Mouse (Mus musculus): ENCODE measurements around the gene Wscd2. TPM values are rescaled to one million over a fixed set of nuclear protein-coding genes. Genes with fewer than 3 reads are reported as not detected.
A peak's percentile ranks its signal among the peaks of the same experiment; 100 is the strongest.

The Wscd2 gene
- polyA plus RNA-seq, 1 experiment from 2014 or later = 1.5 TPM

GRCm38 (mm10) chr5:113490467-113491260, 531 bp downstream of the Wscd2 start:
- H3K36me3 ChIP-seq (ENCODE audit: control insufficient read depth, insufficient read depth) = no peaks in the 10 kb centered on the region
- 2% methylated on average over 63 of the region's 63 CpGs for WGBS
- ATAC-seq (replicated peaks; ENCODE audit: extremely low read depth, insufficient read depth, low FRiP score) = peak; percentile 63; the same call in 1 of the 2 replicates
- peaks cover 13% of the 10 kb centered on the region for H3K4me1 ChIP-seq (ENCODE audit: control insufficient read depth, insufficient read depth, low read length)
- peak overlapping the region; percentile 88 for H3K4me2 ChIP-seq (ENCODE audit: low read depth, low read length)
- H3K4me3 ChIP-seq (ENCODE audit: low read length) = peak overlapping the region; percentile 61
- peak overlapping the region; percentile 79 for H3K9ac ChIP-seq (ENCODE audit: low read length)
- H3K27ac ChIP-seq (ENCODE audit: low read length) = no peak overlapping the region
- H3K27me3 ChIP-seq (ENCODE audit: control insufficient read depth, insufficient read depth, low read length) = peaks cover 31% of the 10 kb centered on the region
- no peaks in the 10 kb centered on the region for H3K9me3 ChIP-seq (replicated peaks; ENCODE audit: control insufficient read depth, low read length)

- ATAC-seq (replicated peaks; ENCODE audit: extremely low read depth, insufficient read depth, low FRiP score) = no peak
- Histone ChIP-seq H3K27ac (ENCODE audit: low read length) (no peak overlapping the region), H3K4me2 (ENCODE audit: low read depth, low read length) (peak overlapping the region; percentile 88; the same call in 1 of the 2 replicates), H3K27me3 (ENCODE audit: control insufficient read depth, insufficient read depth, low read length) (peaks cover 31% of the 10 kb centered on the region), H3K4me1 (ENCODE audit: control insufficient read depth, insufficient read depth, low read length) (peaks cover 13% of the 10 kb centered on the region), H3K9me3 (replicated peaks; ENCODE audit: control insufficient read depth, low read length) (no peaks in the 10 kb centered on the region), H3K4me3 (ENCODE audit: low read length) (peak overlapping the region; percentile 61), H3K9ac (ENCODE audit: low read length) (peak overlapping the region; percentile 79; the same call in 1 of the 2 replicates), H3K36me3 (ENCODE audit: control insufficient read depth, insufficient read depth) (no peaks in the 10 kb centered on the region)
- 59% methylated on average over 4 of the region's 4 CpGs for WGBS
Measured at GRCm38 (mm10) chr5:113491552-113491951, 1.4 kb downstream of the Wscd2 start.

- 85% methylated on average over 3 of the region's 3 CpGs for WGBS
- H3K9me3 ChIP-seq (replicated peaks; ENCODE audit: control insufficient read depth, low read length) = no peaks in the 10 kb centered on the region
- H3K4me1 ChIP-seq (ENCODE audit: control insufficient read depth, insufficient read depth, low read length) = peaks cover 13% of the 10 kb centered on the region
- no peaks in the 10 kb centered on the region for H3K36me3 ChIP-seq (ENCODE audit: control insufficient read depth, insufficient read depth)
- H3K9ac ChIP-seq (ENCODE audit: low read length) = no peak overlapping the region
- no peak overlapping the region for H3K4me2 ChIP-seq (ENCODE audit: low read depth, low read length)
- H3K27ac ChIP-seq (ENCODE audit: low read length) = no peak overlapping the region
- H3K27me3 ChIP-seq (ENCODE audit: control insufficient read depth, insufficient read depth, low read length) = peaks cover 31% of the 10 kb centered on the region
- H3K4me3 ChIP-seq (ENCODE audit: low read length) = no peak overlapping the region
- no peak for ATAC-seq (replicated peaks; ENCODE audit: extremely low read depth, insufficient read depth, low FRiP score)
Measured at GRCm38 (mm10) chr5:113491988-113492387, 1.9 kb downstream of the Wscd2 start.

- Histone ChIP-seq H3K4me3 (ENCODE audit: low read length) (no peak overlapping the region), H3K27me3 (ENCODE audit: control insufficient read depth, insufficient read depth, low read length) (peaks cover 31% of the 10 kb centered on the region), H3K4me2 (ENCODE audit: low read depth, low read length) (no peak overlapping the region), H3K4me1 (ENCODE audit: control insufficient read depth, insufficient read depth, low read length) (peaks cover 13% of the 10 kb centered on the region), H3K27ac (ENCODE audit: low read length) (no peak overlapping the region), H3K9ac (ENCODE audit: low read length) (no peak overlapping the region), H3K9me3 (replicated peaks; ENCODE audit: control insufficient read depth, low read length) (no peaks in the 10 kb centered on the region), H3K36me3 (ENCODE audit: control insufficient read depth, insufficient read depth) (no peaks in the 10 kb centered on the region)
- no peak for ATAC-seq (replicated peaks; ENCODE audit: extremely low read depth, insufficient read depth, low FRiP score)
- 41% methylated on average over 7 of the region's 7 CpGs for WGBS
Measured at GRCm38 (mm10) chr5:113492417-113493035, 2.4 kb downstream of the Wscd2 start.

- Histone ChIP-seq H3K27me3 (ENCODE audit: control insufficient read depth, insufficient read depth, low read length) (peaks cover 31% of the 10 kb centered on the region), H3K9me3 (replicated peaks; ENCODE audit: control insufficient read depth, low read length) (no peaks in the 10 kb centered on the region)
- 68% methylated on average over 8 of the region's 8 CpGs for WGBS
Measured at GRCm38 (mm10) chr5:113493997-113494396, 3.9 kb downstream of the Wscd2 start.

GRCm38 (mm10) chr5:113496926-113497325, 6.8 kb downstream of the Wscd2 start:
- H3K9me3 ChIP-seq (replicated peaks; ENCODE audit: control insufficient read depth, low read length) = no peaks in the 10 kb centered on the region
- 70% methylated on average over 3 of the region's 3 CpGs for WGBS
- no peak overlapping the region for H3K27ac ChIP-seq (ENCODE audit: low read length)
- peaks cover 8% of the 10 kb centered on the region; the same call in 1 of the 2 replicates for H3K27me3 ChIP-seq (ENCODE audit: control insufficient read depth, insufficient read depth, low read length)
- no peak overlapping the region for H3K4me2 ChIP-seq (ENCODE audit: low read depth, low read length)
- H3K4me1 ChIP-seq (ENCODE audit: control insufficient read depth, insufficient read depth, low read length) = no peaks in the 10 kb centered on the region
- no peaks in the 10 kb centered on the region for H3K36me3 ChIP-seq (ENCODE audit: control insufficient read depth, insufficient read depth)
- H3K9ac ChIP-seq (ENCODE audit: low read length) = no peak overlapping the region
- no peak for ATAC-seq (replicated peaks; ENCODE audit: extremely low read depth, insufficient read depth, low FRiP score)
- no peak overlapping the region for H3K4me3 ChIP-seq (ENCODE audit: low read length)

More at GRCm38 (mm10) chr5:113493997-113494396, 3.9 kb downstream of the Wscd2 start:
- Histone ChIP-seq H3K4me3 (ENCODE audit: low read length) (no peak overlapping the region), H3K36me3 (ENCODE audit: control insufficient read depth, insufficient read depth) (no peaks in the 10 kb centered on the region), H3K4me2 (ENCODE audit: low read depth, low read length) (no peak overlapping the region), H3K9ac (ENCODE audit: low read length) (no peak overlapping the region), H3K4me1 (ENCODE audit: control insufficient read depth, insufficient read depth, low read length) (peaks cover 7% of the 10 kb centered on the region), H3K27ac (ENCODE audit: low read length) (no peak overlapping the region)
- ATAC-seq (replicated peaks; ENCODE audit: extremely low read depth, insufficient read depth, low FRiP score) = no peak

GRCm38 (mm10) chr5:113499421-113499820, 9.3 kb downstream of the Wscd2 start:
- no peaks in the 10 kb centered on the region for H3K36me3 ChIP-seq (ENCODE audit: control insufficient read depth, insufficient read depth)
- H3K4me3 ChIP-seq (ENCODE audit: low read length) = no peak overlapping the region
- H3K9me3 ChIP-seq (replicated peaks; ENCODE audit: control insufficient read depth, low read length) = no peaks in the 10 kb centered on the region
- no peak overlapping the region for H3K27ac ChIP-seq (ENCODE audit: low read length)
- H3K4me2 ChIP-seq (ENCODE audit: low read depth, low read length) = no peak overlapping the region
- H3K27me3 ChIP-seq (ENCODE audit: control insufficient read depth, insufficient read depth, low read length) = no peaks in the 10 kb centered on the region
- H3K4me1 ChIP-seq (ENCODE audit: control insufficient read depth, insufficient read depth, low read length) = peaks cover 4% of the 10 kb centered on the region
- H3K9ac ChIP-seq (ENCODE audit: low read length) = no peak overlapping the region
- no peak for ATAC-seq (replicated peaks; ENCODE audit: extremely low read depth, insufficient read depth, low FRiP score)
- 88% methylated on average over 11 of the region's 11 CpGs for WGBS

GRCm38 (mm10) chr5:113503276-113503675, 13.1 kb downstream of the Wscd2 start:
- Histone ChIP-seq H3K36me3 (ENCODE audit: control insufficient read depth, insufficient read depth) (no peaks in the 10 kb centered on the region), H3K9me3 (replicated peaks; ENCODE audit: control insufficient read depth, low read length) (no peaks in the 10 kb centered on the region), H3K4me2 (ENCODE audit: low read depth, low read length) (peak overlapping the region; percentile 57), H3K27me3 (ENCODE audit: control insufficient read depth, insufficient read depth, low read length) (no peaks in the 10 kb centered on the region), H3K4me1 (ENCODE audit: control insufficient read depth, insufficient read depth, low read length) (peaks cover 7% of the 10 kb centered on the region), H3K27ac (ENCODE audit: low read length) (peak overlapping the region; percentile 11), H3K4me3 (ENCODE audit: low read length) (peak overlapping the region; percentile 26; the same call in 1 of the 2 replicates), H3K9ac (ENCODE audit: low read length) (peak overlapping the region; percentile 51; the same call in 1 of the 2 replicates)
- peak; percentile 74 for ATAC-seq (replicated peaks; ENCODE audit: extremely low read depth, insufficient read depth, low FRiP score)
- 11% methylated on average over 10 of the region's 10 CpGs for WGBS

GRCm38 (mm10) chr5:113504654-113505053, 14.5 kb downstream of the Wscd2 start:
- Histone ChIP-seq H3K4me3 (ENCODE audit: low read length) (no peak overlapping the region), H3K27ac (ENCODE audit: low read length) (no peak overlapping the region), H3K4me2 (ENCODE audit: low read depth, low read length) (no peak overlapping the region), H3K36me3 (ENCODE audit: control insufficient read depth, insufficient read depth) (no peaks in the 10 kb centered on the region), H3K27me3 (ENCODE audit: control insufficient read depth, insufficient read depth, low read length) (no peaks in the 10 kb centered on the region), H3K9ac (ENCODE audit: low read length) (no peak overlapping the region), H3K9me3 (replicated peaks; ENCODE audit: control insufficient read depth, low read length) (no peaks in the 10 kb centered on the region), H3K4me1 (ENCODE audit: control insufficient read depth, insufficient read depth, low read length) (peaks cover 7% of the 10 kb centered on the region)
- 31% methylated on average over 4 of the region's 4 CpGs for WGBS
- ATAC-seq (replicated peaks; ENCODE audit: extremely low read depth, insufficient read depth, low FRiP score) = no peak

Measured in heart, embryonic 16.5 days (tissue).